10 mouse cellular contexts compared by ENCODE assay signal in the genomic region with DNA sequence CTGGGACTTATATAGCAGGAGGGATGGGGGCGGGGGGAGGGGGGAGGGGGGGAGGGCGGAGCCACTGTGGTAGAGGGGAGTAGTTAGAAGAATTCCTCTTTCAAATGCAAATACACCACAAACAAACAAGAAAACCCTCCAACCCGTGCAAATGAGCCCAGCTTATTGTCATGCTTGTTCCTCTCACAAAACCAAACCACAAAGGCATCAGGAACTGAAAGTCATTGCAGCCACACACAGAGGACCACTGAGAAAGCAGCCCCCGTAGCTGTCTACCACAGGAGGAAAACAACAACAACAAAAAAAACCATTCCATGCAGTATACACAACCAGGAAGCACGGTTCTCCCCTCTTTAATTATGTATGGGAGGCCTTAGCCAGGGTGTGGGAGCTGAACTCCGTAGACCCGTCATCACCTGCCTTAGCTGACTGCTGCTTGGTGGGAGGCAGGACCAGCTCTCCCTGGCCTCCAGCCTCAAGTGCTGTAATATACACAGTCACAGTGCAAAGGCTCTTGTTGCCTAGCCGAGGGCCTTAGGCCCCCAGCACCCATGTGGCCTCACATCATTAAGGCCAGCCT. TPM values are rescaled to one million over a fixed set of nuclear protein-coding genes. Genes with fewer than 3 reads are reported as not detected.
A peak's percentile ranks its signal among the peaks of the same experiment; 100 is the strongest.
DNase-seq lines count a peak whose midpoint lies in the region; ATAC-seq and TF ChIP-seq lines count a peak whose summit lies in the region.
"Had no signal": no experiment of that assay in that cellular context is flagged by ENCODE, and none has a peak within 500 bp of the region (broad histone marks: within the 10 kb centered on the region; RNA-seq: fewer than 3 reads in every experiment).

No protein-coding gene starts in this region.

- TF ChIP-seq CTCF in E14TG2a.4 (conservative IDR thresholded peaks at IDR 0.05; ENCODE audit: low read length), result no peak

- H3K27me3 ChIP-seq in E14TG2a.4 (ENCODE audit: insufficient read depth, low read length), result no peaks in the 10 kb centered on the region
- H3K27me3 ChIP-seq in midbrain, embryonic 14.5 days (ENCODE audit: control insufficient read depth, insufficient read depth, low read length), result no peaks in the 10 kb centered on the region

- H3K9ac ChIP-seq in midbrain, embryonic 14.5 days (replicated peaks; ENCODE audit: low read length), result peak overlapping the region; percentile 3; the same call in 1 of the 2 replicates

- peak; percentile 8 for DNase-seq in c-Kit-positive CD71-negative TER-119-negative erythroid progenitor cells, embryonic 14.5 days (ENCODE audit: low read depth)
- peak; percentile 51 for DNase-seq in midbrain, embryonic 14.5 days
- DNase-seq in right cerebral cortex, adult 2 months (ENCODE audit: low spot score in 2 of 2), result no peak
- no peak for DNase-seq in cerebellum, adult 9-10 months
- no peak for DNase-seq in left cerebral cortex, adult 8-10 months (ENCODE audit: low spot score in 2 of 2)
- no peak for DNase-seq in urinary bladder, postnatal 36 days (ENCODE audit: low spot score in 2 of 2)
- DNase-seq: thymus, postnatal 36 days had no signal

- H3K9me3 ChIP-seq in E14TG2a.4 (ENCODE audit: low read length), result peaks cover 7% of the 10 kb centered on the region
- H3K9me3 ChIP-seq in midbrain, embryonic 14.5 days (ENCODE audit: control insufficient read depth, low read length), result no peaks in the 10 kb centered on the region

- peak overlapping the region; percentile 67 for H3K27ac ChIP-seq in midbrain, embryonic 14.5 days (replicated peaks; ENCODE audit: low read depth, low read length)

- peak overlapping the region; percentile 46 for H3K4me3 ChIP-seq in E14TG2a.4 (replicated peaks; ENCODE audit: low read length)
- H3K4me3 ChIP-seq in midbrain, embryonic 14.5 days (replicated peaks; ENCODE audit: low read depth, low read length), result no peak overlapping the region

- WGBS in midbrain, embryonic 14.5 days, result 7% methylated on average over 8 of the region's 8 CpGs

- H3K4me2 ChIP-seq in midbrain, embryonic 14.5 days (ENCODE audit: low read length), result no peak overlapping the region
- H3K4me2 ChIP-seq: liver, embryonic 11.5 days had no signal

- peaks cover 64% of the 10 kb centered on the region for H3K4me1 ChIP-seq in E14TG2a.4 (replicated peaks; ENCODE audit: low read depth, low read length)
- peaks cover 17% of the 10 kb centered on the region for H3K4me1 ChIP-seq in midbrain, embryonic 14.5 days (ENCODE audit: control insufficient read depth, insufficient read depth, low read length)

- peaks cover 3% of the 10 kb centered on the region; the same call in 1 of the 2 replicates for H3K36me3 ChIP-seq in E14TG2a.4 (ENCODE audit: insufficient read depth, low read length)
- H3K36me3 ChIP-seq in midbrain, embryonic 14.5 days (ENCODE audit: control insufficient read depth, insufficient read depth, low read length), result peaks cover 43% of the 10 kb centered on the region

- ATAC-seq in granulocyte monocyte progenitor cell, adult 5-6 weeks (replicated peaks; ENCODE audit: poor library complexity, severe bottlenecking), result peak; percentile 53
- peak; percentile 20; the same call in 1 of the 2 replicates for ATAC-seq in midbrain, embryonic 14.5 days (ENCODE audit: low FRiP score, low TSS enrichment)

RNA-seq across cellular contexts. Expression of gene Ttc12, which starts 48.0 kb away (rescaled TPM):
- 1.3 and 2.2 TPM in 2 replicates for total RNA-seq in granulocyte monocyte progenitor cell, adult 5-6 weeks (2014; fragmentation: Nextera tagmentation)
- 0.77 and 3.0 TPM in 2 replicates for total RNA-seq in granulocyte monocyte progenitor cell, adult 5-6 weeks (2017)
- polyA plus RNA-seq in midbrain, embryonic 14.5 days (2014; fragmentation: Nextera tagmentation; extraction: Ambion mirVana), result 0.94 and 1.9 TPM in 2 replicates
- 1 to 10 TPM; 1.3 to 2.8 (median 2.0) TPM for total RNA-seq in left cerebral cortex, adult 8-10 months (2022)

Comparison
In these comparisons a context has a peak if more than half of its experiments do, and no peak if none do; other contexts are left out.
1. DNase-seq: peak in c-Kit-positive CD71-negative TER-119-negative erythroid progenitor cells, embryonic 14.5 days (single experiment) and midbrain, embryonic 14.5 days (single experiment); none in right cerebral cortex, adult 2 months (0 of 2), cerebellum, adult 9-10 months (single experiment), left cerebral cortex, adult 8-10 months (0 of 2) and urinary bladder, postnatal 36 days (0 of 2).